Mouse (Mus musculus) embryonic facial prominence, embryonic 14.5 days (tissue): ENCODE data around the gene Glrx2. TPM values are rescaled to one million over a fixed set of nuclear protein-coding genes. Genes with fewer than 3 reads are reported as not detected.

Source experiments
- ATAC-seq: fragments of 200-750 bp; cut with Nextera tagmentation; 2 replicates; pipeline ENCODE4 v1.8.0; 2017; ENCODE audit warnings: low read depth, moderate number of reproducible peaks, moderate TSS enrichment
- DNase-seq: peaks from one replicate; pipeline ENCODE4 v3.0.0-alpha.2; 2015; ENCODE audit warnings: low spot score
- H3K27ac ChIP-seq: fragments of 300-500 bp; sonication (generic); replicated peaks from 2 replicates; pipeline ENCODE4 v1.5.1; 2014; ENCODE audit warnings: low read depth, mild to moderate bottlenecking, low read length, moderate library complexity
- H3K27me3 ChIP-seq: fragments of 300-500 bp; sonication (generic); replicated peaks from 2 replicates; pipeline ENCODE4 v1.6.1; 2014; ENCODE audit warnings: low read length; ENCODE audit not compliant: control insufficient read depth, insufficient read depth
- H3K36me3 ChIP-seq: fragments of 300-500 bp; sonication (generic); 2 replicates; pipeline ENCODE4 v1.6.1; 2014; ENCODE audit warnings: low read length, mixed read lengths; ENCODE audit not compliant: control insufficient read depth, insufficient read depth
- H3K4me1 ChIP-seq: fragments of 300-500 bp; sonication (generic); 2 replicates; pipeline ENCODE4 v1.6.1; 2014; ENCODE audit warnings: antibody characterized with exemption, low read length; ENCODE audit not compliant: control insufficient read depth, insufficient read depth
- H3K4me2 ChIP-seq: fragments of 300-500 bp; sonication (generic); 2 replicates; pipeline ENCODE4 v1.6.1; 2014; ENCODE audit warnings: low read depth, mild to moderate bottlenecking, low read length, moderate library complexity, mixed read lengths
- H3K4me3 ChIP-seq: fragments of 300-500 bp; sonication (generic); 2 replicates; pipeline ENCODE4 v1.5.1; 2014; ENCODE audit warnings: low read depth, mild to moderate bottlenecking, low read length
- H3K9ac ChIP-seq: fragments of 300-500 bp; sonication (generic); 2 replicates; pipeline ENCODE4 v1.6.1; 2014; ENCODE audit warnings: low read depth, mild to moderate bottlenecking, low read length, moderate library complexity, mixed read lengths
- H3K9me3 ChIP-seq: fragments of 300-500 bp; sonication (generic); 2 replicates; pipeline ENCODE4 v1.6.1; 2016; ENCODE audit warnings: low read length; ENCODE audit not compliant: control insufficient read depth
- WGBS: fragments of 180-500 bp; shearing (Covaris S2); extraction: QIAGEN DNeasy Blood & Tissue Kit; methylation state at CpG from one replicate; pipeline ENCODE4 v1.1.7; 2014; 5-methylcytosine and 5-hydroxymethylcytosine counted together
- polyA plus RNA-seq: library from polyadenylated mRNA; unstranded; fragments of >200 nt; fragmentation: Nextera tagmentation; extraction: Ambion mirVana; gene quantifications from 2 replicates; pipeline ENCODE4 v1.2.1, GENCODE M21; 2014

The Glrx2 gene
- polyA plus RNA-seq, 1 experiment from 2014 or later, result 71.6 TPM

DNA sequence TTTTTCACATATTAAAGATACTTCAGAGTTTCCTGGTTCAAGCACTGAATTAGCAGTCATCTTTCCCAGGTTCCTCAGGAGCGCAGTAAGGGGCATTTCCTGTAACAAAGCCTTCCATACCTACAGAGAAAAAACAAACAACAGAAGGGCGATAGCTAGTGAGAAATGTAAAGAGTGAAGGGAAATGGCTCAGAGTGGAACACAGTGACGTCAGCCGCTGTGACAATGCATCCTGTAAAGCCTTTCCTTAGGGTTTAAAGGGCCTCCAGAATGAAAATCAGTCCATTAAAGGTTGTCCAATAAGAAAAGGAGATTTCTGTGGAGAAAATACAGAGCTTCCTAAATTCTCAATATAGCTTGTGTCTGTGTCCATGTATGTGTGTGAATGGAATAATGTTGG is 49.7 kb downstream of the Glrx2 start:
- no peak for DNase-seq
- no peak overlapping the region for H3K4me3 ChIP-seq
- H3K9me3 ChIP-seq, result no peaks in the 10 kb centered on the region
- WGBS, result 85% methylated on average over 4 of the region's 4 CpGs
- H3K27ac ChIP-seq, result no peak overlapping the region
- no peak for ATAC-seq
- no peak overlapping the region for H3K9ac ChIP-seq
- H3K36me3 ChIP-seq, result peaks cover 47% of the 10 kb centered on the region
- H3K4me2 ChIP-seq, result no peak overlapping the region
- H3K4me1 ChIP-seq, result no peaks in the 10 kb centered on the region
- H3K27me3 ChIP-seq, result no peaks in the 10 kb centered on the region

DNA sequence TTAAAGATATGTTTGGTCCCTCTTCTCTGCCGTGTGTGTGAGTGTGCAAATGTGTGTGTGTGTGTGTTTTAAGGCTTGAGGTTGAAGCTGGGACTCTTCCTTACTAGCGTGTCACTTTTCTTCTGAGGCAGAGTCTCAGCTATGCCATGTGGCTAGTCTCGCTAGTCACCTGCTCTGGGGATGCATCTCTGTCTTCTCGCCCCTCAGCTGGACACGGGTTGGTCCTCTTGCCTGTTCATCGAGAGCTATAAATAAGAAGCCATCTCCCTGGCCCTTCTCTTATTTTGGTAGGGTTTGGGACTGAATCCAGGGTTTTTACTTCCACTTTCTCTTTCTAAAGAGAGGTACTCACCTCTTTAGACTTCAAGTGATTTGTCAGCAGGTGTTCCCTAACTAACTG is 50.1 kb downstream of the Glrx2 start:
- DNase-seq (no peak), ATAC-seq (no peak)
- 91% methylated on average over 6 of the region's 6 CpGs for WGBS
- Histone ChIP-seq H3K27me3 (no peaks in the 10 kb centered on the region), H3K9ac (no peak overlapping the region), H3K9me3 (no peaks in the 10 kb centered on the region), H3K4me1 (no peaks in the 10 kb centered on the region), H3K36me3 (peaks cover 43% of the 10 kb centered on the region), H3K4me3 (no peak overlapping the region), H3K4me2 (no peak overlapping the region), H3K27ac (no peak overlapping the region)

DNA sequence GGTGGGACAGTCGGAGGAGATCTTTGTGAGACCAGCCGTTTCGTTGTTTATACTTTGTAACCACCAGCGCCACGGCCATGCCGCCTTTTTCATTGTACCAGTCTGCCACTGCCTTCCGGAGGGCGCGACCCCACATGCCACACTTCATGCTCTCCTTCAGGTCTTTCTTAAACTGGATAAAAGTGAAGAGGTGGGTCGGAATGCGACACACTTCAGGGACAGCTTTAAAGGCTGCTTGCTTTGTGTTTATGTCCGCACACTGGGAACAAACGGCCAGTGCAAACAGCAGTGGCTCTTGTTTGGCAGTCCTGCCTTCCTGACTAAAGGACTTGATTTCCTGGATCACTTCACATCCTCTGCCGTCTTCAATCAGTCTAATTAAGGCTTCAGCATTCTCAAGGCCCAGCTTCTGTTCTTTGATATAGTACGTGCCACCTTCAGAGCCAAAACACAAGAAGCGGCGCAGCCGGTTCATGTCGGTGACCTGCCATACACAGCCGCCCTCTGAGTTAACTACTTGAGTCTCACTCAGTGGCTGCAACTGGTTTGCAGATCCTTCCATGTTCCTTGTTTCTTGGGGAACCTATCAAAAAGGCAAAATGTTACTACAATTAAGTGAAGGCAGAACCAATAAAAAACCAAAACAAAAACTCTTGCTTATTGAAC is 54.4 kb downstream of the Glrx2 start:
- peaks cover 28% of the 10 kb centered on the region for H3K36me3 ChIP-seq
- H3K27me3 ChIP-seq, result no peaks in the 10 kb centered on the region
- H3K27ac ChIP-seq, result no peak overlapping the region
- 70% methylated on average over 20 of the region's 20 CpGs for WGBS
- DNase-seq (no peak), ATAC-seq (no peak)
- no peak overlapping the region for H3K9ac ChIP-seq
- H3K9me3 ChIP-seq, result no peaks in the 10 kb centered on the region
- H3K4me3 ChIP-seq, result no peak overlapping the region
- H3K4me1 ChIP-seq, result 0 out of 2 replicates have a peak, but pooled peaks cover 8% of the 10 kb centered on the region
- H3K4me2 ChIP-seq, result no peak overlapping the region

DNA sequence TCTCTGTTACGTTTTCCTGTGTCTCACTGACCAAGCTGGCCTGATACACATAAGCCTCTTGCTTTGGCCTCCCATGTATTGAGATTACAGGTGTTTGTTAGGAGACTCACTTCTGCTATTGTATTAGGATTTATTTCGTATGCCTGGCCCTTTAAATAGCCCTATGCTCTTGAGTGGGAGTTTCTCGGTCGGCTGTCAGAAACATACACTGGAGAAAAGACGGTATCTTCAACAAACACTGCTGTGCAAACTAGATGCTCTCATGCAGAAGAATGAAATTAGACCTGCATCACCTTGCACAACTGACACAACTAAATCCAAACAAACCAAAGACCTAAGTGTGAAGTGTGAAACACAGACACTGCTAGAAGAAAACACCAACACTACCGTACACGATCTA is 56.9 kb downstream of the Glrx2 start:
- Histone ChIP-seq H3K9ac (no peak overlapping the region), H3K36me3 (peaks cover 13% of the 10 kb centered on the region), H3K4me3 (no peak overlapping the region), H3K9me3 (no peaks in the 10 kb centered on the region), H3K27ac (no peak overlapping the region), H3K4me1 (peaks cover 15% of the 10 kb centered on the region), H3K4me2 (no peak overlapping the region), H3K27me3 (no peaks in the 10 kb centered on the region)
- ATAC-seq (no peak), DNase-seq (no peak)
- WGBS, result 80% methylated on average over 7 of the region's 7 CpGs

DNA sequence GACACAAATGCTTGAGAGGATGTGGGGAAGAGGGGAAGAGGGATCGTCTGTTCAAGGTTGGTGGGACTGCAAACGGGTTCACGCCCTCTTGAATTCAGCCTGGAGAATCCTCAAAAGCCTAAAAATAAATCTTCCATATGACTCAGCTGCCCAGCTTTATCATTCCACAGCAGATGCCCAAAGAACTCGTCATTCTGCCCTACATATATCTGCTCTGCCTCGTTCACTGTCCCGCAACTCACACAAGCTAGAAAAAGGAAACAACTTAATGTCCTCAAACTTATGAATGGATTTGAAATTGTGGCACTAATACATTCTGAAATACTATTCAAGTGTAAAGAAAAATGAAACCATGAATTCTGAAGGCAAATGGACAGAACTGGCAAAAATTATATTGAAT is 57.8 kb downstream of the Glrx2 start:
- WGBS, result 81% methylated on average over 6 of the region's 6 CpGs
- Histone ChIP-seq H3K4me3 (no peak overlapping the region), H3K27ac (no peak overlapping the region), H3K4me1 (peaks cover 23% of the 10 kb centered on the region), H3K36me3 (peaks cover 13% of the 10 kb centered on the region), H3K9me3 (no peaks in the 10 kb centered on the region), H3K27me3 (no peaks in the 10 kb centered on the region), H3K9ac (no peak overlapping the region), H3K4me2 (no peak overlapping the region)
- DNase-seq, result no peak
- no peak for ATAC-seq

DNA sequence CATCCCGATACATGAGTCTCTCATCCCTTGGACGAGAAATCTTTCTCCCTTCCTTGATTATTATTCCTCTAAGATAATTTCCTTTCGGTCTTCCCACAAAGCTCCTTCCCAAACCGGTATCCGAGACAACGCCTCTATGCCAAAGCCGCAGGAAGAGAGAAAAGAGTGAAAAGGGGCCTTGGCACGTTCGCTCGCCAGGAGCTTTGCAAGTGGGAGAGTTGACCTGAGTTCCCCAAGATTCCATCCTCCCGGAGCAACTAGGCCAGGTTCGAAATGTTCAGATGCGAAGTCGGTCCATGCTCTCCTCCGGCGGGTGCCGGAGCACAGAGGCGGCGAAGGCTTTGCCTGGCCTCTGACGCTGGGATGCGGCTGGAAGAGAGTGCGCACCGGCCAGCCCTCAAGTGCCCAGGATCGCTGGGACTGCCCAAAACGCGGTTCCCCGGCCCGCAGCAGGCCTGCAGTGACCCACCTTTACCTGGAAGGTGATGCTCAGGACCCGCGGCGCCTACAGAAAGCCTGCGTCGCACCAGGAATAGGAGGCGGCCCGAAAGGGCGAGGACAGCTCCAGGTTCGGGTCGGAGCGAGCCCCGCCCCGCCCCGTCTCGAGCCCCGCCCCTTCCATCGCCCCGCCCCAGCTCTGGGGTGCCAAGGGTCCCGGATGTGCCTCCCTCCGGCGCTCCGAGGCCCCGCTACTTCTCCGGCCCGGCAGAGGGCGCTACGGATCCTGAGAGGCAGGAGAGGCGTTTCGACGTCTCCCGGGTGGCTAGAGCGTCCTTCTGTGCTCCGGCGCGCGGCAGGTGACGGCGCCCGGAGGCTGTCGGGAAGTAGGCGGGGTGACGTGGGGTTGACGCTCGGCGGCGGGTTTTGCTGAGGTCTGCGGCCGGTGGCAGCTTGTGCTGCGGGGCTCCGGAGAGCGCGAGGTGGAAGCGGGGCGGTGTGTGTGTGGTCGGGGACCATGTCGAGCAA is 60.6 kb downstream of the Glrx2 start, which contains the start of the genes Trove2 and Uchl5:
Gene Trove2, minus strand, starts transcription at position 623 of the 966 bp plus-strand sequence.
Gene Uchl5, plus strand, starts transcription at position 827 of the 966 bp plus-strand sequence.
- H3K9me3 ChIP-seq, result no peaks in the 10 kb centered on the region
- peak within 1 kb of the TSS; percentile 90 for H3K4me3 ChIP-seq
- H3K27ac ChIP-seq, result peak within 1 kb of the TSS; percentile 80
- ATAC-seq (peak; percentile 97), DNase-seq (peak; percentile 99)
- H3K4me2 ChIP-seq, result peak within 1 kb of the TSS; percentile 91
- H3K27me3 ChIP-seq, result no peaks in the 10 kb centered on the region
- 0 out of 2 replicates have a peak, but pooled peaks cover 3% of the 10 kb centered on the region for H3K36me3 ChIP-seq
- under 1% methylated on average over 45 of the region's 84 CpGs for WGBS
- peak within 1 kb of the TSS; percentile 91 for H3K9ac ChIP-seq
- peaks cover 23% of the 10 kb centered on the region for H3K4me1 ChIP-seq

DNA sequence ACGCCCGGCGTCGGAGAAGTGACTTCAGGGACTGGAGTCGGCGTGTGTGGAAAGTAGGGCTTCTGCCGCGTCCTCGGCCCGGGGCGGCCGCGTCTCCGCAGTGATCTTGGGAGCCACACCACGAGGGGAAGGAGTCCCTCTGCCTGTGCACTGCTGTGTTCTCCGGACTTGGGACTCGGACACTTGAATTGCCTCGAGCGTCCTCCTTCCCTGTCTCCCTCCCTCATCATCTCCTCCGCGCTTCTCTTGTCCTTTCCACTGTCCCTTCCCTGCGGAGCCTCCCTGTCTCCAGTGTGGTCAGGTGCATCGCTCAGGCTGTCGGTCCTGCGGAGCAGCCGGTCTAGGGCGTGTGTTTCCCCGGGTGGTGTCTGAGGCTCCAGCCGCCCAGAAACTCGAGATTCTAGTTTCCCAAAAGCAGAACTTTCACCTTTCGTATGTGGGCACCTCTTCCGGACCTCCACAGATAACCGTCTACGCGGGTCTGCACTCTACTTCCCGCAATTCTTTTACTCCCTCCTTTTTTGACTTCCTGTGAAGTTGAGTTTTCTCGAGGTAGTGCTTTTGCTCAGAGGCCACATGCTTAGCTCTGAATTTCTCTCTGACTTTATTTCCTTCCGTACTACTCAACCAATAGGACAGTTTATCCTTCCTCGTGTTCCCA is 61.5 kb downstream of the Glrx2 start:
- peak; percentile 24 for ATAC-seq
- H3K4me3 ChIP-seq, result peak overlapping the region; percentile 90
- H3K4me2 ChIP-seq, result peak overlapping the region; percentile 91
- no peaks in the 10 kb centered on the region for H3K27me3 ChIP-seq
- H3K36me3 ChIP-seq, result 0 out of 2 replicates have a peak, but pooled peaks cover 3% of the 10 kb centered on the region
- peak overlapping the region; percentile 91 for H3K9ac ChIP-seq
- peak overlapping the region; percentile 80 for H3K27ac ChIP-seq
- under 1% methylated on average over 24 of the region's 39 CpGs for WGBS
- peaks cover 23% of the 10 kb centered on the region for H3K4me1 ChIP-seq
- H3K9me3 ChIP-seq, result no peaks in the 10 kb centered on the region
- peak; percentile 12 for DNase-seq

DNA sequence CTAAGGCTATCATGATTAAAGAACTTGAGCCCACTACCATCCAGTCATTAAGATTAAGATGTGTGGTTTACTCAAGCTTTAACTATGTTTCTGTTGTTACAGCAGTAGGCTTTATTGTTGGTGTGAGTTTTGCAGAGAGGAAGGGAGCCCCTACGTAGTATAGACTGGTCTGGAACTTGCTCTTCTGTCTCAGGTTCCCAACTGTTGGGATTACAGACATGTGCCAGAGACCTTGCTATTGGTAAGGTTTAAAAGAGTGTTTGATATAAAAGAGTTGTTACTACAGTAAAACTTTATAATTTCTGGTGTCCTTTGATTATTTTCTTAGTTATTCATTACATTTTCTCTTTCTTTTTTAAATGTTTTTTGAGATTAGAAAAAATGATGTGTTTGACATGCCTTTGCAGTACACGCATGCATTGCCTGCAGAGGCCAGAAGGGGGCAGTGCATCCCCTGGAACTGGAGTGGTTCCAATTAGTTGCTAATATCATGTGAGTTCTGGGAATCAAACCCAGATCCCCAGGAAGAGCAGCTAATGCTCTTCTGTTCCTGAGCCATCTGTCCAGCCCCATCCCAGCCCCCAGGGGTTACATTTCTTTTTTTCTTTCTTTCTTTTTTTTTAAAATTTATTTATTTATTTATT is 72.6 kb downstream of the Glrx2 start:
- Histone ChIP-seq H3K9ac (no peak overlapping the region), H3K4me2 (no peak overlapping the region), H3K27me3 (no peaks in the 10 kb centered on the region), H3K4me3 (no peak overlapping the region), H3K4me1 (no peaks in the 10 kb centered on the region), H3K27ac (no peak overlapping the region), H3K36me3 (0 out of 2 replicates have a peak, but pooled peaks cover 8% of the 10 kb centered on the region), H3K9me3 (no peaks in the 10 kb centered on the region)
- 77% methylated on average over 2 of the region's 2 CpGs for WGBS
- ATAC-seq, result no peak
- no peak for DNase-seq
